Mouse (Mus musculus): ENCODE data around the gene Bcl6b. TPM values are rescaled to one million over a fixed set of nuclear protein-coding genes. Genes with fewer than 3 reads are reported as not detected.
A peak's percentile ranks its signal among the peaks of the same experiment; 100 is the strongest.

The Bcl6b gene
- total RNA-seq, 2 experiments from 2014 or later: 0.82 to 5.1 TPM

- DNase-seq (ENCODE audit: low spot score): no peak
Observed at GRCm38 (mm10) chr11:70213736-70214135, 15.9 kb downstream of the Bcl6b start.

GRCm38 (mm10) chr11:70212896-70213295, 16.7 kb downstream of the Bcl6b start:
- peak; percentile 75 for DNase-seq (ENCODE audit: low spot score)

GRCm38 (mm10) chr11:70212423-70212822, 17.2 kb downstream of the Bcl6b start, which contains the start of gene Slc16a11:
TSS of gene Slc16a11 (plus strand) at chr11:70212752.
- DNase-seq (ENCODE audit: low spot score): no peak

- no peak for DNase-seq (ENCODE audit: low spot score)
Observed at GRCm38 (mm10) chr11:70211972-70212371, 17.6 kb downstream of the Bcl6b start.

GRCm38 (mm10) chr11:70210681-70211080, 18.9 kb downstream of the Bcl6b start:
- no peak for DNase-seq (ENCODE audit: low spot score)

GRCm38 (mm10) chr11:70208778-70209388, 20.7 kb downstream of the Bcl6b start:
- no peak for DNase-seq (ENCODE audit: low spot score)

- DNase-seq (ENCODE audit: low spot score): no peak
Observed at GRCm38 (mm10) chr11:70207283-70207682, 22.3 kb downstream of the Bcl6b start.

GRCm38 (mm10) chr11:70206801-70207200, 22.8 kb downstream of the Bcl6b start:
- no peak for DNase-seq (ENCODE audit: low spot score)

GRCm38 (mm10) chr11:70201691-70202090, 27.9 kb downstream of the Bcl6b start:
- peak; percentile 85 for DNase-seq (ENCODE audit: low spot score)

- no peak for DNase-seq (ENCODE audit: low spot score)
Observed at GRCm38 (mm10) chr11:70200036-70200608, 29.5 kb downstream of the Bcl6b start.

GRCm38 (mm10) chr11:70199107-70199506, 30.5 kb downstream of the Bcl6b start:
- no peak for DNase-seq (ENCODE audit: low spot score)

GRCm38 (mm10) chr11:70198332-70198731, 31.3 kb downstream of the Bcl6b start:
- DNase-seq (ENCODE audit: low spot score): no peak

GRCm38 (mm10) chr11:70193354-70194285, 36.0 kb downstream of the Bcl6b start:
- no peak for DNase-seq (ENCODE audit: low spot score)

GRCm38 (mm10) chr11:70192157-70192556, 37.4 kb downstream of the Bcl6b start:
- no peak for DNase-seq (ENCODE audit: low spot score)

GRCm38 (mm10) chr11:70191188-70191587, 38.4 kb downstream of the Bcl6b start:
- DNase-seq (ENCODE audit: low spot score): no peak

- DNase-seq (ENCODE audit: low spot score): no peak
Observed at GRCm38 (mm10) chr11:70189319-70190134, 40.1 kb downstream of the Bcl6b start.

GRCm38 (mm10) chr11:70185120-70185519, 44.5 kb downstream of the Bcl6b start:
- no peak for DNase-seq (ENCODE audit: low spot score)

GRCm38 (mm10) chr11:70180496-70180895, 49.1 kb downstream of the Bcl6b start:
- DNase-seq (ENCODE audit: low spot score): no peak

GRCm38 (mm10) chr11:70179401-70179800, 50.2 kb downstream of the Bcl6b start:
- DNase-seq (ENCODE audit: low spot score): no peak

- no peak for DNase-seq (ENCODE audit: low spot score)
Observed at GRCm38 (mm10) chr11:70178756-70179155, 50.8 kb downstream of the Bcl6b start.

- no peak for DNase-seq (ENCODE audit: low spot score)
Observed at GRCm38 (mm10) chr11:70178311-70178710, 51.3 kb downstream of the Bcl6b start.

Data from gastrocnemius, adult 18-20 months (tissue).